Mouse (Mus musculus): ENCODE results near the gene Pld2. TPM values are rescaled to one million over a fixed set of nuclear protein-coding genes. Genes with fewer than 3 reads are reported as not detected.

Gene Pld2
- polyA plus RNA-seq (2012; fragmentation: generic; extraction: Trizol), result 10 to 100 TPM in 1 of 2 experiments, 1 to 10 TPM in 1; 7.9 to 23.3 TPM

GRCm38 (mm10) chr11:70539877-70540587 lies at the start of gene Pld2:
Gene Pld2 (plus strand): TSS chr11:70540064.

GRCm38 (mm10) chr11:70504970-70505369 lies 34.9 kb upstream of the Pld2 start, which contains the start of gene Tm4sf5:
Gene Tm4sf5 (plus strand): TSS chr11:70505244.

GRCm38 (mm10) chr11:70514288-70514687 lies 25.6 kb upstream of the Pld2 start, which contains the start of gene Vmo1:
Gene Vmo1 (minus strand): TSS chr11:70514616.

GRCm38 (mm10) chr11:70518923-70519322 lies 20.9 kb upstream of the Pld2 start, which contains the start of gene Gltpd2:
Gene Gltpd2 (plus strand): TSS chr11:70519196.

GRCm38 (mm10) chr11:70525184-70525678 lies 14.6 kb upstream of the Pld2 start, which contains the start of gene Psmb6:
Gene Psmb6 (plus strand): TSS chr11:70525367.

GRCm38 (mm10) chr11:70532839-70533238 lies 7.0 kb upstream of the Pld2 start, which contains the start of gene Gm40193:
Gene Gm40193 (minus strand): TSS chr11:70532939.

GRCm38 (mm10) chr11:70562287-70562994 lies 22.6 kb downstream of the Pld2 start, which contains the start of gene Mink1:
Gene Mink1 (plus strand): TSS chr11:70562881.

Other genes with a start within 250 kb of the Pld2 start
- under 1 TPM; 0.07 to 0.08 TPM for gene Alox12e, start 217.4 kb upstream of the Pld2 start, polyA plus RNA-seq (2012; fragmentation: generic; extraction: Trizol)
- not detected for gene Alox15, start 188.0 kb upstream of the Pld2 start, polyA plus RNA-seq (2012; fragmentation: generic; extraction: Trizol)
- gene Pelp1, start 130.0 kb upstream of the Pld2 start, polyA plus RNA-seq (2012; fragmentation: generic; extraction: Trizol), result 10 to 100 TPM; 31.0 to 47.5 TPM
- 10 to 100 TPM; 24.4 to 35.9 TPM for gene Arrb2, start 107.4 kb upstream of the Pld2 start, polyA plus RNA-seq (2012; fragmentation: generic; extraction: Trizol)
- 10 to 100 TPM; 60.7 to 61.7 TPM for gene Med11, start 88.1 kb upstream of the Pld2 start, polyA plus RNA-seq (2012; fragmentation: generic; extraction: Trizol)
- under 1 TPM; 0.05 to 0.08 TPM for gene Zmynd15, start 80.6 kb upstream of the Pld2 start, polyA plus RNA-seq (2012; fragmentation: generic; extraction: Trizol)
- under 1 TPM; 0.04 to 0.19 TPM for gene Cxcl16, start 80.1 kb upstream of the Pld2 start, polyA plus RNA-seq (2012; fragmentation: generic; extraction: Trizol)
- not detected for gene Tm4sf5, start 34.8 kb upstream of the Pld2 start, polyA plus RNA-seq (2012; fragmentation: generic; extraction: Trizol)
- not detected for gene Vmo1, start 25.4 kb upstream of the Pld2 start, polyA plus RNA-seq (2012; fragmentation: generic; extraction: Trizol)
- gene Gltpd2, start 20.9 kb upstream of the Pld2 start, polyA plus RNA-seq (2012; fragmentation: generic; extraction: Trizol), result not detected
- 1,000 to 10,000 TPM in 1 of 2 experiments, 100 to 1,000 TPM in 1; 562 to 1,060 TPM for gene Psmb6, start 14.7 kb upstream of the Pld2 start, polyA plus RNA-seq (2012; fragmentation: generic; extraction: Trizol)
- gene Gm40193, start 7.1 kb upstream of the Pld2 start, polyA plus RNA-seq (2012; fragmentation: generic; extraction: Trizol), result not detected
- gene Mink1, start 22.8 kb downstream of the Pld2 start, polyA plus RNA-seq (2012; fragmentation: generic; extraction: Trizol), result 10 to 100 TPM; 12.7 to 36.0 TPM
- gene 4930544D05Rik, start 75.8 kb downstream of the Pld2 start, polyA plus RNA-seq (2012; fragmentation: generic; extraction: Trizol), result not detected
- gene Chrne, start 79.2 kb downstream of the Pld2 start, polyA plus RNA-seq (2012; fragmentation: generic; extraction: Trizol), result not detected
- gene Gp1ba, start 99.1 kb downstream of the Pld2 start, polyA plus RNA-seq (2012; fragmentation: generic; extraction: Trizol), result under 1 TPM; 0.05 to 0.72 TPM
- gene Rnf167, start 107.2 kb downstream of the Pld2 start, polyA plus RNA-seq (2012; fragmentation: generic; extraction: Trizol), result 10 to 100 TPM; 10.2 to 50.0 TPM
- 100 to 1,000 TPM; 104 to 176 TPM for gene Slc25a11, start 107.4 kb downstream of the Pld2 start, polyA plus RNA-seq (2012; fragmentation: generic; extraction: Trizol)
- 1,000 to 10,000 TPM; 2,430 to 5,299 TPM for gene Pfn1, start 114.6 kb downstream of the Pld2 start, polyA plus RNA-seq (2012; fragmentation: generic; extraction: Trizol)
- gene Eno3, start 117.1 kb downstream of the Pld2 start, polyA plus RNA-seq (2012; fragmentation: generic; extraction: Trizol), result 100 to 1,000 TPM in 1 of 2 experiments, 10 to 100 TPM in 1; 53.8 to 231 TPM
- 10 to 100 TPM; 22.6 to 90.3 TPM for gene Spag7, start 129.4 kb downstream of the Pld2 start, polyA plus RNA-seq (2012; fragmentation: generic; extraction: Trizol)
- gene Camta2, start 148.0 kb downstream of the Pld2 start, polyA plus RNA-seq (2012; fragmentation: generic; extraction: Trizol), result 10 to 100 TPM in 1 of 2 experiments, 1 to 10 TPM in 1; 5.0 to 21.0 TPM
- 1 to 10 TPM; 1.7 to 8.8 TPM for gene Inca1, start 160.1 kb downstream of the Pld2 start, polyA plus RNA-seq (2012; fragmentation: generic; extraction: Trizol)
- 10 to 100 TPM; 64.8 to 73.5 TPM for gene Kif1c, start 160.5 kb downstream of the Pld2 start, polyA plus RNA-seq (2012; fragmentation: generic; extraction: Trizol)
- gene Zfp3, start 224.1 kb downstream of the Pld2 start, polyA plus RNA-seq (2012; fragmentation: generic; extraction: Trizol), result 1 to 10 TPM in 1 of 2 experiments, under 1 TPM in 1; 0.25 to 1.1 TPM

All from C3H10T1/2 (cell line).